Mouse (Mus musculus): Measurements from ENCODE around the gene Cct4.

Gene Cct4

DNA sequence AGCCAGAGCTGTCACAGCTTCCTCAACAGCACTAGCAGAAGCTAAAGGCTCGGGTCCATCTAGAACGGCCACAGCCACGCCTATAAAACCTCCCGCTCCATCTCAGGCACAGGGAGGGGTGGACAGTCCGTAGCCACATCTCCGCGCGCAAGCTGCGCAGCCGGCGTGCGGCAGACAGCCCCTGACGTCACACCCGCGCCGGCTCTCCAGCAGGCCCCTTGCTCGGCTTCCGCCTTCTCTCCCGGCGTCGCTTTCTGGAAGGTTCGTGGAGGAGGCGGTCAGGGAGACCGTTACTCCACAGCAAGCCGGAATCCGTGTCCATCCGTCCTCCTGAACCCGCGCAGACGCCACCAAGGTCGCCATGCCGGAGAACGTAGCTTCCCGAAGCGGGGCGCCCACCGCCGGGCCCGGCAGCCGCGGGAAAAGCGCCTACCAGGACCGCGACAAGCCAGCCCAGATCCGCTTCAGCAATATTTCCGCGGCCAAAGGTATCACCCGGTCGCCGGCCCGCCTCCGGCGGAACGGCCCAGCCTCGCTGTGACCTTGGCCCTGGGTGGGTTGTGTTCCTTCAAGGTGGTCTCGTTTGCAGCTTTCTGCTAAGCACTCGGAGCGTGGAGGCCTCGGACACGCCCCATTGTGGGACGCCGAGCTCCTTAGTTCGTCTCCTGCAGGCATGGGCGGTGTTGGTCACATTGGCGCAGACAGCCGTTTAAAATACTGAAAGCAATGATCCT lies at the start of gene Cct4:
TSS of gene Cct4 (plus strand) at position 127 of the 734 bp plus-strand sequence.
- peak; percentile 86 for DNase-seq (ENCODE audit: low read depth, low spot score)

DNA sequence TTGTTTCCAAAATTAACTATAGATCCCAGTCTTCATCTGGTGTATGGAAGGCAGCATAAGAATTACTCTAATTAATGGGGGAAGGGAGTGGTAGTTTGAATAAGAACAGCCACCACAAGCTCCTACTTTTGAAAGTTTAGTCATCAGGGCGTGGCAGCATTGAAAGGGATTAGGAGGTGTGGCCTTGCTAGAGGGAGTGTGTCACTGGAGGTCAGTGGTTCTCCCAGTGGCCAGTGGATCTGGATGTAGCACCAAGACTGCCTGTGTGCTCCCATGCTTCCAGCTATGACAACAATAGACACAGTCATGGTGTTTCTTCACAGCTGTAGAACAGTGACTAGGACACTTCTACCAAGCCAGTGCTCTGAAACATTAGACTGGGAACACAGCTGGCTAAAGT lies 41.2 kb upstream of the Cct4 start:
- DNase-seq (ENCODE audit: low read depth, low spot score), result no peak

DNA sequence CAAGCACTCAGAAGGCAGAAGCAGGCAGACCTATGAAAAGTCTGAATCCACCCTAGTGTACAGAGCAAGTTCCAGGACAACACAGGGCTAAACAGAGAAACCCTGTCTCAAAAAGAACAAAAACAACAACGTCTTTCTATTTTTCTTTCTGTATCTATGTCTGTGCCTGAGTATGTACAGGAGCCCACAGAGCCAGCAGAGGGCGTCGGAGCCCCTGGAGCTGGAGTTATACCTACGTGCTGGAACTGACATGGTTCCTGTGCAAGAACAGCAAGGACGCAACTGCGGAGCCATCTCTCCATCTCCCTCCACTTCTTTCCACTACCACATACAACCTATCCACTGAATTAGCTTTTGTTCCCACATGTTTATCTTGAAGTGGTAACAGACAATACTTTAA lies 40.2 kb upstream of the Cct4 start:
- DNase-seq (ENCODE audit: low read depth, low spot score), result no peak

DNA sequence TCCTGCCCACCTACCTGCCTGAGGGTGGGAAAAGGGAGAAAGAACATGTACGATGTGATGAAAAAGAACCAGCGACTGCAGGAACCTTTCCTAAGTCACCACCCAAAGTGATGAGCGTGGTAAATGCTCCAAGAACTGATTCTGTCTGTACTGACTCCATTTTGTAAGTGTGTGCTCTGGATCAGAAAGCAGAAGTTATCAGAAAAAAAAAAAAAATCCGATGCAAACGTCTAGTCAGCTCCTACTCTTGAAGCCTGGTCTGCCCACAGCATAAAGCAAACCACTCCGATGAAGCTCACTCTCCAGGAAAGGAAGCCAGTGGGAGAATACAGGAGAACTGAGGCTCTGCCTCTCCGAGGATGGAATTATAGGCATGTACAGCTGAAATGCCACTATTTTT lies 37.7 kb upstream of the Cct4 start:
- no peak for DNase-seq (ENCODE audit: low read depth, low spot score)

DNA sequence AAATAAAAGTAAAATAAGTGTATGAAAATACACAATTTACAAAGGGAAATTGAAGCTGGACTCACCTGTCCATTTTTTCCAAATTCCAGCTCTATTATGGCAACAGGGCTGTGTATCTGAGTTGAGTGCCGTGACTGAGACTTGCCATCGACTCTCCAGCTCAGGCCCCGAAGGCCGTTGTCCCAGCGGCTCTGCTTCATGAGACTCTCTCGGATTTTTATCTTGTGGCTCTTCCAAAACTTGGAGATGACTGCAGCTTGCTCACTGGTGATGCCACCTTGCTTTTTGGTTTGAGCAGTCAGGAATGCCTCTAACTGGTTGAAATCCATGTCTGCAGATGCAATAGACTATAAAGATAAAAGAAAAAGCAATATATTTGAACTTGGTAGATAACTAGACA lies 34.0 kb upstream of the Cct4 start:
- no peak for DNase-seq (ENCODE audit: low read depth, low spot score)

DNA sequence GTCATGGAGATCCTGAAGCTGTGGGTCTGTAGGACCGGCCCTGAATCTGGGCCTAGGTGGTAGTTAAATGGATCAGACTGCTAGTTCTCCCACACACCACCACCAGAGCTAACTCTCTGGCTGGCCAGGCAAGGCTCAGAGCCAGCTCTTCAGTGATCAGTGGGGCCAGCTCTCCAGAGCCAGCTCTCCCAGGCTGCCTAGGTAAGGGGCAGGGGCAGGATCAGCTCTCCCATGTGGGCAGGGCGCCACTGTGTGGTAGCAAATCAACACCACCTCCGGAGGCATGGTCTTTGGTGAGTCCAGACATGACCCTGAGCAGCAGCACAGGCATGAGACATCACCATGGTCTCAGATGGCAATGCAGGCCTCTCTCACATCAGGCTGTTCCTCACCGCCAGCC lies 33.5 kb upstream of the Cct4 start:
- DNase-seq (ENCODE audit: low read depth, low spot score), result no peak

DNA sequence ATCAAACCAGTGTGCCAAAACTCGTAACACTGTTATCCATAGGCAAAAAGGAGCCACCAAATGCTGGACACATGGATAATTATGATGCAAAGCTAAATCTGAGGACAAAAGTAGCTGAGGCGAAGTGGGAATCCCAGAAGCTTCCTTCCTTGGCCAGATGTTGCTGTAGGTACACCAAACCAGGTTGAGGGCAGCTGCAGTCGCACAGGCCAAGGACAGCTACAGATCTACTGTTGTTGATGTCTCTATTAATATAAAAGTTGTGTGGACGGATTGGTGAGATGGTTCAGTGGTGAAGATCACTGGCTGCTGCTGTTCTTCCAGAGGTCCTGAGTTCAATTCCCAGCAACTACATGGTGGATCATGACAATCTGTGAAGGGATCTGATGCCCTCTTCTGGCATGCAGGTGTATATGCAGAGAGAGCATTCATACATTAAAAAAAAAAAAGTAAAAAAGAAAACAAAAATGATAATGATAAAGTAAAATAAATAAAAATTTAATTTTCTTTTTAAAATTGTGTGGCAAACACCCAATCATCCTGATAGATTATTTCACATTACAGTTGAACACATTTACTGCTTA lies 32.4 kb upstream of the Cct4 start:
- no peak for DNase-seq (ENCODE audit: low read depth, low spot score)

DNA sequence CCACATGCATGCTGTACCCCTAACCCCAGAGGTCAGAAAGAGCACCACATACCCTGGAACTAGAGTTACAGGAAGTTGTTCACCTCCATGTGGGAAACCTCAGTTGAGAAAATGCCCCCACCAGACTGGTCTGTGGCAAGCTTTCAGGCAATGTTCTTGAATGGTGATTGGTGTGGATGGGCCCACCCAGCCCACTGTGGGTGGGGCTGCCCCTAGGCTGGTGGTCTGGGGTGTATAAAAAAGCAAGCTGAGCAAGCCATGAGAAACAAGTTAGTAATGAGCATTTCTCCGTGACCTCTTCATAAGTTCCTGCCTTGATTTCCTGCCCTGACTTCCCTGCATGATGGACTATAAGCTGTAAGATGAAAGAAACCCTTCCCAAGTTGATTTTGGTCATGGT lies 28.2 kb upstream of the Cct4 start:
- no peak for DNase-seq (ENCODE audit: low read depth, low spot score)

DNA sequence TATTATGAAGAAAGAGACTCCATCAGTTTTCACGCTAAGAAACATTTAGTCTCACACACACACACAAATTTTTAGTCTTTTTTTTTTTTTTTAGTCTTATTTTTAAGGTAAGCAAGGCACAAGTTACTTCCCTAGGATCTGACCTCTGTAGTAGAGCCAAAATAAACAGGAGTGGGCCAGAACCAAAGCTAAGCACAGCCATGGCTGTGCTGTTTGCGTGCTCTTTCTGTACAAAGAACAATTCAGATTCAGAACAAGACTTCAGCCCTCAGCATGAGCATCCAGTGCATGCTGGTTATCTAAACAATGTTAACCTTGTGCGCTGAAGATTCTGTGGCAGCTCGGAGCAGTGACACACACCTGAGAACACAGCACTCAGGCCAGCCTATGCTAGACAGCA lies 25.9 kb upstream of the Cct4 start:
- DNase-seq (ENCODE audit: low read depth, low spot score), result no peak

DNA sequence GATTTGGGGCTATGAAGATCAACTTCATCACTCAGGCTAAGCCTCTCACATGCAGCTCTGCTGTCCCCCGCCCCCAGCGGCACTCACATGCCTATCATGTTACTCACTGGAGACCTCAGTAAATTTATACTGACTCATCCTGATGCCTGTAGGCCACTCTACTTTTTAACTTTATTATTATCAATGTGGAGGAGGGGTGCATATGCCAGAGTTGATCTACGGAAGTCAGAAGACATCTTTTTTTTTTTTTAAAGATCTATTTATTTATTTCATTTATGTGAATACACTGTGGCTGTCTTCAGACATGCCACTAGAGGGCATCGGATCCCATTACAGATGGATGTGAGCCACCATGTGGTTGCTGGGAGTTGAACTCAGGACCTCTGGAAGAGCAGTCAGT lies 24.8 kb upstream of the Cct4 start:
- DNase-seq (ENCODE audit: low read depth, low spot score), result no peak

DNA sequence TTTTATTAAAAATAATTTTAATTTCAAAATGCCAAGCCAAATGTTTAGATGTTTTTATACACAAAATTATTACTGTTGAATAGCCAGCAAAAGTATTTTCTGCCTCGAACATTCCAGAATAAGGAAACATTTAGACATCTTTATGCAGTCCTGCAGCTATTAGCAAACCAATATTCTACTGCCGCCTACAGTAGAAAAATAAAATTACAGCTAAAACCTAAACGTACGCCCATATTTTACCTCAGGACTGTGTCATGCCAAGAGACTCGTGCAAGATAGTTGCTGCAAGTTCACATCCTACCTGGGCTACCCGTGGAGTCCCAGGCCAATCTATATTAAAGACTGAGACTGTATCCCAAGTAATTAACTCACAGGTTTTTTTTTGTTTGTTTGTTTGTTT lies 20.8 kb upstream of the Cct4 start:
- DNase-seq (ENCODE audit: low read depth, low spot score), result no peak

DNA sequence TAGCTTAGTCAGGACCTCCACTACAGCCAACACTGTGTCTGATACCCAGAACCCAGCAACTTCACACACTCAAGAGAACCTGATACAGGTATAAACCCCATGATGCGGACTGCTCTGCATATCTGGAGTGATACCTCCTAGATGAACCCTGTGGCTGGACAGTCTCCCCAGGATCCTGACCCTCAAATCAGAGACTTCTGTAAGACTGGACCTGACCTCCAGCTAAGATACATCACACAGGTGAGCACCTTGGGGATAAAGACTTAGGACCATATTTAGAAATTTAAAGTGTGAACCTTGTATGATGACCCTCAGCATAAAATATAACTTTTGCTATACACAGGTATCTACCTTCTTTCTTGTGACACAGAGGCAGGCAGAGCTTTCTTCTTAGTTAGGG lies 19.8 kb upstream of the Cct4 start:
- DNase-seq (ENCODE audit: low read depth, low spot score), result no peak

DNA sequence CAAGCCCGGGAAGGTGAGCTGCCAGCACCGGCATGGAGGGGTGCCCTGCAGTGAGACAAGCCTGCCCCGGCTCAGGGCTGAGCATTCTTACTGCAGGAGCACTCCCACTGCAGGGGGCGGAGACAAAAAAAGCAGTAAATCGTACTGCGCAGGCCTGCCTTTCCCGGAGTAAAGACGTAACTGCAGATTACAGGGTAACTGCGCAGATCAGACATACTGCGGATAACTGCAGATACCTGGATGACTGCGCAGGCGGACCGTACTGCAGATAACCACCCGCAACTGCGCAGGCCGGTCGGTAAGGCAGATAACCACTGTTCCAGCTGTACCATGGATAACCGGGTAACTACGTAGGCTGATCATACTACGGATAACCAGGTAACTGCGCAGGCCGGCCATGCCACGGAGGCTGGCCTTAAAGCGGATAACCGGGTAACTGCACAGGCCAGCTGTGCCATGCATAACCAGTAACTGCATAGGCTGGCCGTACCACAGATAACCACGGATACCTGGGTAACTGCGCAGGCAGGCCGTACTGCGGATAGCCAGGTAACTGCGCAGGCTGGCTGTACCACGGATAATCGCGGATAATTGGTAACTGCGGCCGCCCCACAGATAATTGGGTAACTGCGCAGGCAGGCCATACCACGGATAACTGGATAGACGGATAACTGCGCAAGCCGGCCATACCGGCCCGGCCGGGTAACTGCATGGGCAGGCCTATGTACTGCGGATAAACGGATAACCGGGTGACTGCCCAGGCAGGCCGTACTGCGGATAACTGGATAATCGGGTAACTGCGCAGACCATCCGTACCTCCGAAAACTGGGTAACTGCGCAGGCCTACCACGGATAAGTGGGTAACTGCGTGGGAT lies 18.2 kb upstream of the Cct4 start, which contains the start of gene Zrsr1:
TSS of gene Zrsr1 (plus strand) at position 171 of the 875 bp plus-strand sequence.
- no peak for DNase-seq (ENCODE audit: low read depth, low spot score)

DNA sequence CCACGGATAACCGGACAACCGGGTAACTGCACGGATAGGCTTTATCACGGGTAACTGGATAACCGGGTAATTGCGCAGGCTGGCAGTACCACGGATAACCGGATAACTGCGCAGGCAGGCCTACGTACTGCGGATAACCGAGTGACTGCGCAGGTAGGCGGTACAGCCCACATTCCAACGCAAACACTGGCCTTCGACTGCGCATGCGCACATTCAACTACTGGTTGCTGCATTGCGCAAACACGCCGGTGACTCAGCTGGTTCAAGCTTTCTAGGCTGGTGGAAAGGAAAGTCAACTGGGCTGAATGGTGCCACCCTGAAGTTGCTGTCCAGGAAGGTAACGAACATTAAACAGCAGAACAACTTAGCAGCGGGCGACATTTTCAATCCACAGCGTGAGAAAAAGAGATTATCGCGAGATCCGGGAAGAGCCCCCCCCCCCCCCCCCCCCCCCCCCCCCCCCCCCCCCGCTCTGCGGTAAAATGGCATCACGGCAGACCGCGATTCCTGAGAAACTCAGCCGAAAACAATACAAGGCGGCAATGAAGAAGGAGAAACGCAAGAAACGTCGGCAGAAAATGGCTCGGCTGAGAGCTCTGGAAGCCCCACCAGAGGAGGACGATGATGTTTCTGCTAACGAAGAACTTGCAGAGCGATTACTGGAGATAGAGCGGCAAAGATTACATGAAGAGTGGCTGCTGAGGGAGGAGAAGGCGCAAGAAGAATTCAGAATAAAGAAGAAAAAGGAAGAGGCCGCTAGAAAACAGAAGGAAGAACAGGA lies 17.4 kb upstream of the Cct4 start:
- DNase-seq (ENCODE audit: low read depth, low spot score), result peak; percentile 49

DNA sequence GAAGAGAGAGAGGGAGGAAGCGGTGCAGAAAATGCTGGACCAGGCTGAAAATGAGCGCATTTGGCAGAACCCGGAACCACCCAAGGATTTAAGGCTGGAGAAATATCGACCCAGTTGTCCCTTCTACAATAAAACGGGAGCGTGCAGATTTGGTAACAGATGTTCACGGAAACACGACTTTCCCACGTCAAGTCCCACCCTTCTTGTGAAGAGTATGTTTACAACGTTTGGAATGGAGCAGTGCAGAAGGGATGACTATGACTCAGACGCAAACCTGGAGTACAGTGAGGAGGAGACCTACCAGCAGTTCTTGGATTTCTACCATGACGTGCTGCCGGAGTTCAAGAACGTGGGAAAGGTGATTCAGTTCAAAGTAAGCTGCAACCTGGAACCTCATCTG lies 16.7 kb upstream of the Cct4 start:
- no peak for DNase-seq (ENCODE audit: low read depth, low spot score)

DNA sequence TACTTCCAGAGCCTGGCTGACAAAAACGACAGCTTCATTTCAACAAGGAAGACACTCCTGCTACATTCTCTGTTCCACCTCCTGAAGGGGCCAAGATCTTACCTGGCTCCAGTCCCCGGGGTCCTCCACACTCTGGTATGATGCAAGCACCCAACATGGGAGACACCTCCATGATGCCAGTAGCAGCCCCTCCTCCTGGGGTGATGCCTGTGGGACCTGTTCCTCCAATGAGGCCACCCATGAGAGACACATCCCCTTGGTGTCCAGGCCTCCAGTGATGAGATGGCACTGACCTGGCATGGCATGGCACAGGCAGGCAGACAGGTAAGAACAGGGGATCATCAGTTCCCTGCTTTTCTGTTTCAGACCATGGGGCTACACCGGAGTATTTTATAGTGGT lies 12.1 kb upstream of the Cct4 start:
- no peak for DNase-seq (ENCODE audit: low read depth, low spot score)

DNA sequence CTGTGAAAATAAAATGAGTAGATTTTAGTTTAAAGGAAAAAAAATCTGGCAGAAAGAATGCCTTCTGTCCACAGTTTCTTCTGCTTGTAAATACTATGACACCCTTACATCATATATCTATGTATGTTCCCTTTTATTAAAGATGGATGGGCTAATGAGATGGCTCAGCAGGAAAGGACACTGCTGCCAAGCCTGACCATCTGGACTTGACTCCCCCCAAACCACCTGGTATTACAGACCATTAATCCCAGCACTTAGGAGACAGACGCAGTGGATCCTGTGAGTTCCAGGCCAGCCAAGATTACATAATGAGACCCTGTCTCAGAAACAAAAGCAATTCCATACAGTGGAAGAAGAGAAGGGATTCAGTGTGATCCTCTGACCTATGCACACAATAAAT lies 11.6 kb upstream of the Cct4 start:
- DNase-seq (ENCODE audit: low read depth, low spot score), result no peak

DNA sequence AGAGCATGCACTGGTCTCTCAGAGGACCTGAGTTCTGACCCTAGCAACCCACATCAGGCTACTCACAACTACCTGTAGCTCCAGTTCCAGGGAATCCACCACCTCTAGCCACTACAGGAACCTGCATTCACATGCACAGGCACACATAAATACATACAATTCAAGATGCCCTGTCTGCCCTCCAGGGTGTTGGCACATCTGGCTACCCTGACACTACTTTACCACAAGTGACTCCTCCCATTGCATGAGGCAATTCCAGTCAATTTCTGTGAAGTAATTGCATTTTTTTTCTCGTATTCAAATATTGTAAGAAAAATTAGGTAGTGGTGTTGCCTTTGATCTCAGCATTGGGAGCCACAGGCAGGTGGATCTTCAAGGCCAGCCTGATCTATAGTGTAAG lies 11.1 kb upstream of the Cct4 start:
- no peak for DNase-seq (ENCODE audit: low read depth, low spot score)

DNA sequence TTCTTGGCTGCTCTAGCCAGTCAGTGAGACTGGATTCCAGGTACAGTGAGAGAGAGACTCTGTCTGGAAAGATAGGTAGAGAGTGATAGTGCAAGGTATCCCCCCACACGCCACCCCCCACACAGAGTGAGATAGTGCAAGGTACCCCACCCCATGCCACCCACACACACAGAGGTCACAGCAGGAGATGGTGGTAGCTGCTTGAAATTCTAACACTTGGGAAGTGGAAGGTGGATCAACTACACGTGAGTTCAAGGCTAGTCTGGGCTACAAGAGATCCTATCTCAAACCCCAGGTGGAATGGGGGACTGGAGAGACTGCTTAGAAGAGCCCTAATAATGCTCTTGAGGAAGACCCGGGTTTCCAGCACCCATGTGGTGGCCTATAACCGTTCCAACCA lies 9.3 kb upstream of the Cct4 start:
- DNase-seq (ENCODE audit: low read depth, low spot score), result no peak

DNA sequence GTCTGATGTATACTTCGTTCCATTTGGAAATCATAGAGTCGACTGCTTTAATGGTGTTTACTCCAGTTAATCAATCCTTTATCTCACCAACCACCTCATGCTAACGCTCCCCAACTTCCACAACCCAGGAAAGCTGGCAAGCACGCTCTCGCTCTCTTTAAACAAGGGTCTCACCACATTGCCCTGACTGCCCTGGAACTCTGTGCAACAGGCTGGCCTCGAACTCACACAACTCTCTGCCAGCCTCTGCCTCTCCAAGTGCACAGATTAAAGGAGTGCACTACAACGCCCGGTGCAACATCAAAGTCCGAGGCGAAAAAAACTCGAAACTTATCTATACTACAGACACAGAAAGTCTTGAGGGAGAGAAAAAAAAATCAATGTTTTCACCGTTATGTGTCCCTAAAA lies 8.8 kb upstream of the Cct4 start:
- no peak for DNase-seq (ENCODE audit: low read depth, low spot score)

DNA sequence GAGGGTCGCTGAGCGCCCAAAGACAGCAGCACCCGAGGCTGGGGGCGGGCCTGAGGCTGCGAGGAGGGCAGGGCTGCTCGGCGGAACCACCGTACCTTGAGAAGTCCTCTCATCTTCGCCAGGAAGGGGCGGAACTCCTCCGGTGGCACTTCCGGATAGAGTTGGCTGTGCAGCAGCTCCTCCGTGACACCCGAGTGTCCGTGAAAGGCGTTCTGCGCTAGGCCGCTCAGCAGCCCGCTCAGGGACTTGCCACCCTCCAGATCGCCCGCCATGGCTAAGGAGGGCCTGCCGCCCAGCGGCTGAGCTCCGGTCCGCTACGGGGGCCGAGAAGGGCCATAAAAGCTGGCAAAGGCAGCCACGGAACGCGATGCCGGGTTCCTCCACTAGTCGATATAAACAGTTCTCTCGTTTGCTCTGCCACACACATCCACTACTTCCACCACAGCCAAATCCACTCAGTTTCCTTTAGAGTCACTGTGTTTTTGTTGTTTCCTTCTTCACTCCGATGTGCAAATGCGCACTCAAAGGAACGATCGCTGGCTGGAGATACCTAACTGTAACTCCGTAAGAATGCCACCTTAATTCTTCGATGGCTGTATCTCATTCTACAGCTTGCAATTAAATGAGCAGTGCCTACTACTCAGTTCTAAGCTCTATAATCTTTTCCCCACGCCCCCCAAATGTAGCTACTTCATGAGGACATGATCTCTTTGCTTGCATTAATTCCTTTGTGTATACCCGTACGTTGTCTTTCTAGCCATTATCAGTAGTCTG lies 8.1 kb upstream of the Cct4 start, which contains the start of the genes Gm28048 and Commd1:
TSS of gene Gm28048 (minus strand) at position 107 of the 774 bp plus-strand sequence.
TSS of gene Commd1 (minus strand) at position 399 of the 774 bp plus-strand sequence.
- DNase-seq (ENCODE audit: low read depth, low spot score), result peak; percentile 91
